Mouse (Mus musculus) ES-Bruce4 (cell line): ENCODE results near the gene Amhr2.

Experiments
- CTCF ChIP-seq: IDR thresholded peaks from one replicate; pipeline ENCODE4 v1.8.1; 2011; ENCODE audit warnings: low read depth, low read length
- EP300 ChIP-seq: IDR thresholded peaks from 2 replicates; pipeline ENCODE4 v1.6.1; 2011; ENCODE audit warnings: low read depth, low read length; ENCODE audit not compliant: insufficient read depth
- POLR2A ChIP-seq: IDR thresholded peaks from one replicate; pipeline ENCODE4 v1.8.1; 2011; ENCODE audit warnings: low read length; ENCODE audit not compliant: insufficient read depth

GRCm38 (mm10) chr15:102459381-102459780, 14.2 kb downstream of the Amhr2 start:
- no peak for TF ChIP-seq EP300
- no peak for TF ChIP-seq POLR2A
- no peak for TF ChIP-seq CTCF
